Mouse (Mus musculus) megakaryocyte-erythroid progenitor cell, adult 5-6 weeks (primary cell): ENCODE measurements around the gene Maz. TPM values are rescaled to one million over a fixed set of nuclear protein-coding genes. Genes with fewer than 3 reads are reported as not detected.

Experiments used
- ATAC-seq: replicated peaks from 2 replicates; pipeline ENCODE4 v1.8.0; 2016; ENCODE audit warnings: mild to moderate bottlenecking, inconsistent platforms; ENCODE audit not compliant: severe bottlenecking, poor library complexity, low FRiP score, low TSS enrichment
- total RNA-seq, 2 experiments: library from RNA; stranded (forward) in 1 of 2; stranded (reverse) in 1 of 2; fragments of 200-1000, 215-1000 nt in 1 of 2; fragments of >200 nt in 1 of 2; fragmentation: Nextera tagmentation in 1 of 2; gene quantifications; 2 replicates each; pipeline ENCODE4 v1.2.3; 2014 to 2017

Gene Maz
- total RNA-seq, 2 experiments from 2014 or later: 70.0 to 270 TPM

DNA sequence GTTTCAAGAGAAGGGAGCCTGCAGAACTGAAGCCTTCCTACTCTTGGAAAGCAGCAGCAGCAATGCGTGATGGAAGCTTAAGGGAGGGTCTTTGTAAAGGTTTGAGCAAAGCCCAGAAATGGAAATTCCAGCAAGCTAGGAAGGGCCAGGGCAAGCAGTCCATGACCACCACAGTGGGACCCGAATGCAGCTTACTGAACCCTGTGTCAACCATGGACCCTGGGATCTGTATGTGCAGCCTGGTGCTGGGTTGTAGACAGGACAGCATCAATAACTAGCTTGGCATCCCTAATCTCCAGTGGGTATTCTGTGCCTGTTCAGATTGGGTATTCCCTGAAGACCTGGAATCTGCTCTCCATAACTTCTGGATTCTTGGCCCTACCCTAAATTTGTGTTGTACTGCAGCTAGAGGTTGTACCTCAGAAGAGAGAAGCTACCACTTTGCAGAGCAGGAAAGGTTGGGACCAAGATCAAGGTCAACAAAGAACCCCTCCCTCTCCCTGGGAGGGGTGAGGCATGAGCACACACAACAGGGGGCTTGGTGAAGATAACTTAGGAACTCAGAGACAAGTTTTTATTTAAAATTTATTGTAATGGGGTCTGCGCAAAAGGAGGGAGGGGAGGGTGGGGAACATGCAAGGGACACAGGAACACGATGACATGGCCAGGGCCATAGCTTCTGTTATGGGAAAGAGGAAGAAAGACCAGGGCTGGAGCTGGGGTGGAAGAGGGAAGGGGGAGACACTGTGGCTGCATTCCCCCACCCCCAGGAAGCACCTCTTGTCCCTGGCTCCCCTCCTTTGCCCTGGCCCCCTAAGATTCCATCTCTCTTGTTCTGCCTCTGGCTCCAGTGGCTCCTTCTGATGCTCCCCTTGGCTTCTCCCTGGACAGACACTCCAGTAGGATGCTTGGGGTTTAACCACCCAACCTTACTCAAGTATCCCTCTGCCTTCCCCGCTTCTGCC lies 5.0 kb downstream of the Maz start:
- ATAC-seq: no peak

DNA sequence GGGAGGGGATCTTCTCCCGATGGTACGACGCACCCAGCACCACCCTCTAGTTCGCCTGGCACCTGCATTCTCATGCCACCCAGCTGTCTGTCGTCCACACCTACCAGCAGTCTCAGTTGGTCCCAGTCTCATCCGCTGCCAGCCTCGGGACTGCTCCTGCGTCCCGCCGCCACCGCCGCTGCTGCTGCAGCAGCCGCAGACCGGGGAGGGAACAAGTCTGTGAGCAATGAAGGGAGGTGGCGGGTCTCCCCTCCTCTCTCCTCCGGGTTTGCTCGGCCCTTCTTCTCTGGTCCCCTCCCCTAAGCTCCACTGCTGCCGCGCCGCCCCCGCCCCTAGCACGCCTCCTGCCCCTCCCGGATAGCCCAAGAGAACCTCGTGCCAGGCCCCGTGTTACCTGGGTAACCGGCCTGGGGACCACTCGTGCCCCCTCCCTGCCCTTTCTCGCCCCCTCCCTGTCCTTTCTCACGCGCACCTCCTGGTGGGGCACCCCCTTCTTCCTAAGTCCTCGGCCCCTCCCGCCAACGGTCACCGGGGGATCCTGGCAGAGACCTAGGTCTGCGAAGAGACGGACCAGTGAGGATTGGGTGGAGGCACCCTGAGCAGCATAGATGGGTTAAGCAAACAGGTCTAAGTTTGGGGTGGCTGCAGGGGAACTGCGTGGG lies 5.8 kb downstream of the Maz start, which contains the start of the genes Gm42742 and Prrt2:
Gene Gm42742 (minus strand): TSS at position 197 of the 662 bp plus-strand sequence.
Gene Prrt2 (minus strand): TSS at position 311 of the 662 bp plus-strand sequence.
- ATAC-seq: no peak

DNA sequence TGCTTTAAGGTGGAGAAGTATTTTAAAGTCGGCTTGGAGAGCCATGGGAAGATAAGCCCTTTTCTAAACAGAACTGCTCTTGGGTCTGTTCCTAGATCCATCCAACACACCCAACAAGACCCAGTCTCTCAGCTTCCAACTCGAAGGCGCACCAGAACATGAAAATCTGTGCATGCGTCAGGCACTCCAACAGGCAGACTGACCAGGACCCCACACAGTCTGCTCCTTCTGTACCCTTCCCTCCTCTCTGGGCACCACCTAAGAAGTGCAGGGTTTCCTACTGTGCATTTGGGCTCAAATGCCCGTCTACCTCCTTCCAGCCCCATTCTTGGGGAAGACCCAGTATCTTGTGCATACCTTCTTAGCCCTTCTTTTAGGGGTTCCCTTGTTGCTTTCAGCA lies 6.3 kb downstream of the Maz start:
- no peak for ATAC-seq

- ATAC-seq: no peak
Measured at GRCm38 (mm10) chr7:127020031-127020430, 6.8 kb downstream of the Maz start.

- no peak for ATAC-seq
Measured at GRCm38 (mm10) chr7:127019306-127019960, 7.4 kb downstream of the Maz start.

GRCm38 (mm10) chr7:127018416-127019305 lies 8.2 kb downstream of the Maz start:
- ATAC-seq: no peak

DNA sequence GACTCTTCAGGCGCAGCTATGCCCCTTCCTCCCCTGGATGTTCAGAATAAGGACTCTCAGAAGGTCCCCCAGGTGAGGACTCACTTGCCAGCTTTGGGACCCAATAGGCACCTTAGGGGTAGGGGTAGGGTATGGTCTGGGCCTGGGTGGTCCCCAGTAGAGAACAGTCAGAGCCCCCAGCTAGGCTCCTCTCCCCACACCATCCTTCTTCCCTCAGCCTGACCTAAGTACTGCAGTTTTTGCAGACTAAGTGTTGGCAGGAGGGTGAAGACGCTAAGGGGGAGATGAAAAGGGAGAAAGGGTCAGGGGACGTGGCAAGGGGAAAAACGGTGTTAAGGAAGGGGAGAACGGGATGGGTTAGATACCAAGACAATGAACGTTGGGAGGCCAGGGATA lies 8.9 kb downstream of the Maz start:
- ATAC-seq: no peak

- peak; percentile 60 for ATAC-seq
Measured at GRCm38 (mm10) chr7:127016971-127017949, 9.6 kb downstream of the Maz start, which contains the start of gene Pagr1a. TSS of gene Pagr1a (minus strand) at chr7:127017352.

DNA sequence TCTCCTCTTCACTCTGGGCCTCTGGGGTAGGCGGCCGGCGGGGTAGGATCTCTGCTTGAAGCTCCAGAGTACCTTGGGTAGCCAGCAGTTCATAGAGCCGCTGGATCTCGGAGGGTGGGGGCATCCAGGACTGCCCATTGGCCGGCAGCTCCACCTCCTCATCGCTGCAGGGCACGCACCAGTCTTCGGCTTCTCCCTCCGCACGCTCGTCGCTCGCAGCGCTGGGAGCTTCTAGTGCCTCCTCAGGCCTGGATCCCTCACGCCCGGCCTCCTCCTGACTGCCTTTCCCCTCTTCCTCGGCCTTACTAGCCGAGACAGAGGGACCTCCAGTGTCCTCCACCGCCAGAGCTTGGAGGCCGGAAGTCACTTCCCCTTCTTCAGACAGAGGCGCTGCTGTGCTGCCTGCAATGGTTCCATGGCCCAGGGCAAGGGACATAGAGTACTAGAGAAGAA lies 10.3 kb downstream of the Maz start:
- ATAC-seq: peak; percentile 36

GRCm38 (mm10) chr7:127016481-127016485 lies 10.6 kb downstream of the Maz start, which contains the start of gene Pagr1b:
TSS of gene Pagr1b (minus strand) at chr7:127016484.
- ATAC-seq: no peak

DNA sequence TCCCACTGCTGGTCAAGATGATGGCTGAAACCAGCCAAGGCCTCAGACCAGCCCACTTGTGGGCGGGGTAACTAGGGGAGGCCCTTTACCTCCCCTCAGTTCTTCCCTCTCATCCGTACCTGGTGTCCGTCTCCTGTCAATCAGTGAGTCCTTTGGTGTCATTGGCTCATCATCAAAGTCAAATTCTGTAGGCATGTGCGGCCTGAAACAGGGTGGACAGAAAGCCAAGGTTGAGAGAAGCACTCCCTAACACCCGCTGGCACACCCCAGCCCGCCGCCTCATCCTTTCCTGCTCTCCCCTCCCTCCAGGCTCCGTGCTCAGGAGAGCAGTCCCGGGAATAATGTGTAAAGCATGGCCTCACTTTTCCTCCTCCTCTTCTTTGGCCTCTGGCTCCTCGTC lies 10.8 kb downstream of the Maz start:
- ATAC-seq: 0 out of 2 replicates have a peak, but pooled peaks have one; percentile 2

GRCm38 (mm10) chr7:127014993-127015392 lies 11.8 kb downstream of the Maz start:
- ATAC-seq: no peak

GRCm38 (mm10) chr7:127014320-127014719 lies 12.5 kb downstream of the Maz start, which contains the start of gene Mvp:
TSS of gene Mvp (minus strand) at chr7:127014621.
- ATAC-seq: peak; percentile 30; the same call in 1 of the 2 replicates

GRCm38 (mm10) chr7:127013385-127013784 lies 13.5 kb downstream of the Maz start:
- ATAC-seq: no peak

- ATAC-seq: no peak
Measured at GRCm38 (mm10) chr7:127012845-127013244, 14.0 kb downstream of the Maz start.

DNA sequence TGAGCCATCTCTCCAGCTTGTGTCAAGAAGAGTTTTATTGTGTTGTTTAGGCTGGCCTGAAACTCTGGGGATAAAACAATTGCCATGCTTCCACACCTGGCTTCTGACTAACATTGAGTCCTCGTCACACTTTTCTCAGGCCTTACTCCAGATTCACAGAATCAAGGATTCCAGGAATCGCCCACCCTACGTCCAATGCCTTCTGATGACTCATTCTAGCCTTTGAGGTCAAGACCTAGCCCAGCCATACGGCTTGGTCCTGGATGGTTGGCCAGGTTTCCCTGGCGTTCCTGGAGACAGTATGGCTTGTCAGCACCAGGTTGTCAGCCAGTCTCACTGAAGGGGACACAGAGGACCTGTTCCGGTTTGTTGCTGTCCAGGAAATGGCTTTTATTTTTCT lies 14.5 kb downstream of the Maz start:
- no peak for ATAC-seq

GRCm38 (mm10) chr7:127011717-127012116 lies 15.1 kb downstream of the Maz start:
- ATAC-seq: no peak

DNA sequence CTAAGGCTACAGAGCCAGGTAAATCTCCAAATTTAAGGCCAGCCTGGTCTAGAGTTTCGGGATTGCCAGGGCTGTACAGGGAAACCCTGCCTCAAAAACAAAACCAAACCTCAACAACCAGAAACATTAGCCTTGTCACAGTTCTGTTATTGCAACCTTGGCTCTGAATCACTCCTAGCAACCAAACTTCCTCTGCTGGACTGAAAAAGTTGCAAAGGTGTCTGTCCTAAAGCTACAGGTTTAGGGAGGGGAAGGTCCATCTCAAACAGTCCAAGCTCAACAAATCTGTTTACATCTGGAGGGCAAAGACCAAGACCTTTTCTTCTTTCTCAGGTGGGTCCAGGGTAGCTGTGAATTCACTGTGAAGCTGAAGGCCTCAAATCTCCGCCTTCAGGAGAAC lies 15.8 kb downstream of the Maz start:
- no peak for ATAC-seq
